Mouse (Mus musculus) forebrain, embryonic 15.5 days (tissue): ENCODE data around the gene Erv3. TPM values are rescaled to one million over a fixed set of nuclear protein-coding genes. Genes with fewer than 3 reads are reported as not detected.

Experiments used
- ATAC-seq: fragments of 200-750 bp; cut with Nextera tagmentation; replicated peaks from 2 replicates; pipeline ENCODE4 v1.8.0; 2017; ENCODE audit warnings: mild to moderate bottlenecking, moderate TSS enrichment, moderate library complexity
- H3K27ac ChIP-seq: fragments of 300-500 bp; sonication (generic); replicated peaks from 2 replicates; pipeline ENCODE4 v1.5.1; 2015; ENCODE audit warnings: mild to moderate bottlenecking, inconsistent platforms
- H3K27me3 ChIP-seq: fragments of 300-500 bp; sonication (generic); 2 replicates; pipeline ENCODE4 v1.6.1; 2015; ENCODE audit warnings: inconsistent platforms
- H3K36me3 ChIP-seq: fragments of 300-500 bp; sonication (generic); 2 replicates; pipeline ENCODE4 v1.6.1; 2015; ENCODE audit warnings: mild to moderate bottlenecking, inconsistent platforms
- H3K4me1 ChIP-seq: fragments of 300-500 bp; sonication (generic); 2 replicates; pipeline ENCODE4 v1.6.1; 2015; ENCODE audit warnings: inconsistent platforms
- H3K4me2 ChIP-seq: fragments of 300-500 bp; sonication (generic); replicated peaks from 2 replicates; pipeline ENCODE4 v1.6.1; 2015; ENCODE audit warnings: mild to moderate bottlenecking, inconsistent platforms
- H3K4me3 ChIP-seq: fragments of 300-500 bp; sonication (generic); 2 replicates; pipeline ENCODE4 v1.5.1; 2015; ENCODE audit warnings: mild to moderate bottlenecking, inconsistent platforms
- H3K9ac ChIP-seq: fragments of 300-500 bp; sonication (generic); replicated peaks from 2 replicates; pipeline ENCODE4 v1.6.1; 2015; ENCODE audit warnings: mild to moderate bottlenecking, inconsistent platforms
- H3K9me3 ChIP-seq: fragments of 300-500 bp; sonication (generic); 2 replicates; pipeline ENCODE4 v1.6.1; 2016; ENCODE audit warnings: inconsistent platforms
- WGBS: fragments of 180-500 bp; shearing (Covaris S2); methylation state at CpG from one replicate; pipeline ENCODE4 v1.1.7; 2015; ENCODE audit warnings: mixed read lengths; 5-methylcytosine and 5-hydroxymethylcytosine counted together
- polyA plus RNA-seq: library from polyadenylated mRNA; unstranded; fragments of >200 nt; fragmentation: Nextera tagmentation; extraction: Ambion mirVana; gene quantifications from 2 replicates; pipeline ENCODE4 v1.2.1, GENCODE M21; 2015

The Erv3 gene
- polyA plus RNA-seq, 1 experiment from 2014 or later: not detected

- Histone ChIP-seq H3K27me3 (no peaks in the 10 kb centered on the region), H3K4me2 (no peak overlapping the region), H3K9me3 (no peaks in the 10 kb centered on the region), H3K9ac (no peak overlapping the region), H3K36me3 (no peaks in the 10 kb centered on the region), H3K4me3 (no peak overlapping the region), H3K27ac (no peak overlapping the region), H3K4me1 (peaks cover 7% of the 10 kb centered on the region)
- no peak for ATAC-seq
Measured at GRCm38 (mm10) chr2:131857838-131858237, 1.7 kb downstream of the Erv3 start.

- Histone ChIP-seq H3K36me3 (no peaks in the 10 kb centered on the region), H3K4me2 (no peak overlapping the region), H3K27me3 (no peaks in the 10 kb centered on the region), H3K9ac (no peak overlapping the region), H3K9me3 (no peaks in the 10 kb centered on the region), H3K4me1 (no peaks in the 10 kb centered on the region), H3K27ac (no peak overlapping the region), H3K4me3 (no peak overlapping the region)
- 70% methylated on average over 4 of the region's 4 CpGs for WGBS
- ATAC-seq: no peak
Measured at GRCm38 (mm10) chr2:131853719-131854118, 5.8 kb downstream of the Erv3 start.

- Histone ChIP-seq H3K4me1 (peaks cover 12% of the 10 kb centered on the region), H3K9ac (no peak overlapping the region), H3K4me3 (no peak overlapping the region), H3K36me3 (no peaks in the 10 kb centered on the region), H3K27me3 (no peaks in the 10 kb centered on the region), H3K27ac (no peak overlapping the region), H3K9me3 (no peaks in the 10 kb centered on the region), H3K4me2 (no peak overlapping the region)
- WGBS: 91% methylated on average over 12 of the region's 12 CpGs
- ATAC-seq: no peak
Measured at GRCm38 (mm10) chr2:131851333-131852092, 8.0 kb downstream of the Erv3 start.

GRCm38 (mm10) chr2:131850047-131850446 lies 9.5 kb downstream of the Erv3 start:
- no peaks in the 10 kb centered on the region for H3K9me3 ChIP-seq
- no peak for ATAC-seq
- peaks cover 25% of the 10 kb centered on the region for H3K4me1 ChIP-seq
- H3K9ac ChIP-seq: no peak overlapping the region
- no peak overlapping the region for H3K4me3 ChIP-seq
- no peaks in the 10 kb centered on the region for H3K27me3 ChIP-seq
- WGBS: 97% methylated on average over 4 of the region's 4 CpGs
- H3K4me2 ChIP-seq: no peak overlapping the region
- no peaks in the 10 kb centered on the region for H3K36me3 ChIP-seq
- H3K27ac ChIP-seq: no peak overlapping the region

- Histone ChIP-seq H3K4me3 (peak overlapping the region; percentile 13; the same call in 1 of the 2 replicates), H3K27me3 (no peaks in the 10 kb centered on the region), H3K27ac (peak overlapping the region; percentile 92), H3K9me3 (no peaks in the 10 kb centered on the region), H3K4me2 (peak overlapping the region; percentile 23), H3K9ac (no peak overlapping the region), H3K36me3 (no peaks in the 10 kb centered on the region), H3K4me1 (peaks cover 25% of the 10 kb centered on the region)
- WGBS: under 1% methylated on average over 10 of the region's 10 CpGs
- ATAC-seq: peak; percentile 98
Measured at GRCm38 (mm10) chr2:131847501-131848359, 11.8 kb downstream of the Erv3 start.

- 39% methylated on average over 2 of the region's 2 CpGs for WGBS
- Histone ChIP-seq H3K9ac (no peak overlapping the region), H3K4me2 (0 out of 2 replicates have a peak overlapping the region, but pooled peaks have one; percentile 23), H3K9me3 (no peaks in the 10 kb centered on the region), H3K27ac (peak overlapping the region; percentile 92), H3K36me3 (no peaks in the 10 kb centered on the region), H3K4me3 (no peak overlapping the region), H3K27me3 (no peaks in the 10 kb centered on the region), H3K4me1 (peaks cover 25% of the 10 kb centered on the region)
- no peak for ATAC-seq
Measured at GRCm38 (mm10) chr2:131846811-131847210, 12.7 kb downstream of the Erv3 start.

- 76% methylated on average over 11 of the region's 11 CpGs for WGBS
- Histone ChIP-seq H3K9ac (no peak overlapping the region), H3K4me3 (no peak overlapping the region), H3K9me3 (no peaks in the 10 kb centered on the region), H3K4me2 (no peak overlapping the region), H3K27ac (peak overlapping the region; percentile 92; the same call in 1 of the 2 replicates), H3K27me3 (no peaks in the 10 kb centered on the region), H3K36me3 (no peaks in the 10 kb centered on the region), H3K4me1 (peaks cover 25% of the 10 kb centered on the region)
- no peak for ATAC-seq
Measured at GRCm38 (mm10) chr2:131846132-131846710, 13.3 kb downstream of the Erv3 start.

GRCm38 (mm10) chr2:131845671-131846070 lies 13.9 kb downstream of the Erv3 start:
- no peak overlapping the region for H3K4me3 ChIP-seq
- H3K9me3 ChIP-seq: no peaks in the 10 kb centered on the region
- H3K4me2 ChIP-seq: no peak overlapping the region
- H3K27me3 ChIP-seq: no peaks in the 10 kb centered on the region
- no peaks in the 10 kb centered on the region for H3K36me3 ChIP-seq
- H3K4me1 ChIP-seq: peaks cover 30% of the 10 kb centered on the region
- WGBS: 61% methylated on average over 8 of the region's 8 CpGs
- H3K27ac ChIP-seq: no peak overlapping the region
- H3K9ac ChIP-seq: no peak overlapping the region
- no peak for ATAC-seq

GRCm38 (mm10) chr2:131842568-131842967 lies 17.0 kb downstream of the Erv3 start:
- no peaks in the 10 kb centered on the region for H3K27me3 ChIP-seq
- H3K9ac ChIP-seq: no peak overlapping the region
- no peak overlapping the region for H3K27ac ChIP-seq
- WGBS: 88% methylated on average over 5 of the region's 5 CpGs
- H3K4me3 ChIP-seq: no peak overlapping the region
- peaks cover 26% of the 10 kb centered on the region for H3K4me1 ChIP-seq
- H3K9me3 ChIP-seq: no peaks in the 10 kb centered on the region
- no peaks in the 10 kb centered on the region for H3K36me3 ChIP-seq
- ATAC-seq: no peak
- no peak overlapping the region for H3K4me2 ChIP-seq

GRCm38 (mm10) chr2:131841321-131841693 lies 18.2 kb downstream of the Erv3 start:
- Histone ChIP-seq H3K4me2 (no peak overlapping the region), H3K9ac (no peak overlapping the region), H3K27me3 (no peaks in the 10 kb centered on the region), H3K4me1 (peaks cover 19% of the 10 kb centered on the region; the same call in 1 of the 2 replicates), H3K4me3 (no peak overlapping the region), H3K27ac (no peak overlapping the region), H3K9me3 (no peaks in the 10 kb centered on the region), H3K36me3 (no peaks in the 10 kb centered on the region)
- WGBS: 54% methylated on average over 2 of the region's 2 CpGs
- no peak for ATAC-seq

- H3K4me2 ChIP-seq: no peak overlapping the region
- no peak for ATAC-seq
- WGBS: 13% methylated on average over 9 of the region's 9 CpGs
Measured at GRCm38 (mm10) chr2:131840611-131841320, 18.8 kb downstream of the Erv3 start.

More at GRCm38 (mm10) chr2:131840611-131841320, 18.8 kb downstream of the Erv3 start:
- no peaks in the 10 kb centered on the region for H3K36me3 ChIP-seq
- H3K4me1 ChIP-seq: peaks cover 14% of the 10 kb centered on the region; the same call in 1 of the 2 replicates
- H3K9me3 ChIP-seq: no peaks in the 10 kb centered on the region
- H3K27ac ChIP-seq: peak overlapping the region; percentile 13; the same call in 1 of the 2 replicates
- no peaks in the 10 kb centered on the region for H3K27me3 ChIP-seq
- no peak overlapping the region for H3K9ac ChIP-seq
- H3K4me3 ChIP-seq: no peak overlapping the region
